Mouse (Mus musculus) spleen, adult 2 months (tissue): ENCODE data around the gene Prodh2.

Experiments used
- CTCF ChIP-seq: fragments of 200-500 bp; IDR thresholded peaks from 2 replicates; pipeline ENCODE4 v1.5.1; 2011; ENCODE audit warnings: mild to moderate bottlenecking, inconsistent platforms; ENCODE audit not compliant: insufficient read depth, insufficient read length, insufficient replicate concordance; ENCODE audit errors: extremely low read depth
- POLR2A ChIP-seq: fragments of 200-500 bp; IDR thresholded peaks from 2 replicates; pipeline ENCODE4 v1.6.1; 2011; ENCODE audit warnings: low read depth, low read length, inconsistent platforms

DNA sequence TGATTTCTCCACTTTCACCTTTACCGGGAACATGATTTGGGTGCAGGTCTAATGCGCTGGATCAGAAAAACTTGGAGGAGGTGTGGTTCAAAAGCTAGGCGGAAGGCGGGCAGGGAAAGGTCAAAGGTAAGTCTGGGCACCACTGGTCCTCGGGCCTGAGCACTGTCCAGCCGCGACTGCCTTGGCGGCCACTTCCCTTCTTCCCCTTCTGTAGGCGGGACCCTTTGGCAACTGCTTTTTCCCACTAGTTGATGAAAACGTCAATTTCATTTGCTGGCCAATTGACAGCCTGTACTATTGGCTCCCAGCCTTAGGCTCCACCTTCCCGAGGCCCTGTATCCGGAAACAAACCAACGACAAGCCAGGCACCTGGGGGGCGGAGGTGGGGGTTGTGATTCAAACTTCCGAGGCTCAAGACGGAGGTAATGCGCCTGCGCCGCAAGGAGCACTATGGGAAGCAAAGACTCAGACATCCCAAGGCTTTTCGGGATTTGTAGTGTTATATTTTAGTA, 66.1 kb downstream of the Prodh2 start, which contains the start of gene Lin37:
- TF ChIP-seq CTCF: no peak
- peak; percentile 79 for TF ChIP-seq POLR2A
